In the genomic region with DNA sequence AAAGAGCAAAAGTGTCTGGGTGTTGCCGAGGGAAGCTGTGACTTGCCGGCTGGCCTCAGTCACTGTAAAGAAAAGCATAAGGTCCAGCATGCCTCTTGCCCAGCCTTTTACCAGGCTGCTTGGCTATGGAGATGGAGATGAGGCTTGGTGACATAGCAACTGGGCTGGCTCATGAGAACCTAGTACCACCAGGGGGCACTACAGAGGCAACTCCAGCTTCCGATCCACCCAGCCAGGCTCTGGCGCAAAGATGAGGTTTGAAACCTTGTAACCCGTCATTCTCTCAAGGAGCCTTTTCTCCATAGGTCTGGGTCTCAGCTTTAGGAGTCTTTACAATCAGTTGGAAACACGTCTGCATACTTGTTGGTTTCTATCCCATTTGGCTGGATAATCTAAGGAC, we compare ENCODE assay signal across 8 mouse cellular contexts.
A peak's percentile ranks its signal among the peaks of the same experiment; 100 is the strongest.
DNase-seq lines count a peak whose midpoint lies in the region.

No protein-coding gene starts in this region.

- DNase-seq in NIH3T3 (ENCODE audit: low read depth): peak; percentile 75
- peak; percentile 16 for DNase-seq in brain, embryonic 18.5 days (ENCODE audit: low read depth, low spot score)
- peak; percentile 40 for DNase-seq in fibroblast of lung, adult 2 months (ENCODE audit: low read depth)
- DNase-seq in heart, postnatal 36 days: peak; percentile 80
- DNase-seq in layer of hippocampus, adult 9-10 months (ENCODE audit: low spot score): peak; percentile 83
- peak; percentile 92 for DNase-seq in lung, postnatal 36 days
- peak; percentile 82 for DNase-seq in retina, postnatal 1 day
- DNase-seq in urinary bladder, postnatal 4 days (ENCODE audit: low spot score in 2 of 2): peak; percentile 43 to 77

- intact Hi-C loops in heart, postnatal 36 days (cut with DNase I): loop anchor here (5.0 kb wide), 1 partner anchor 193 kb away; no protein-coding TSS in a partner anchor

Comparison
In these comparisons a context has a peak if more than half of its experiments do, and no peak if none do; other contexts are left out.
1. Peak in every context shown above with its lines: DNase-seq.
2. DNase-seq: peak in every context shown above with its lines; median percentile 92 in lung, postnatal 36 days; 83 in layer of hippocampus, adult 9-10 months; 82 in retina, postnatal 1 day; 80 in heart, postnatal 36 days; 75 in NIH3T3; 60 in urinary bladder, postnatal 4 days; 40 in fibroblast of lung, adult 2 months; 16 in brain, embryonic 18.5 days.